Mouse (Mus musculus) urinary bladder, adult 2 months (tissue): ENCODE data around the gene Shank3. TPM values are rescaled to one million over a fixed set of nuclear protein-coding genes. Genes with fewer than 3 reads are reported as not detected.

Experiments
- DNase-seq: peaks from one replicate; pipeline ENCODE4 v3.0.0; 2022; ENCODE audit warnings: low spot score
- polyA plus RNA-seq: library from polyadenylated mRNA; depleted of rRNA; stranded (reverse); fragments of >200 nt; gene quantifications from 2 replicates; pipeline ENCODE4 v1.2.3, GENCODE M21; 2012; rRNA removed

The Shank3 gene
- 7.1 and 8.8 TPM in 2 replicates for polyA plus RNA-seq

DNA sequence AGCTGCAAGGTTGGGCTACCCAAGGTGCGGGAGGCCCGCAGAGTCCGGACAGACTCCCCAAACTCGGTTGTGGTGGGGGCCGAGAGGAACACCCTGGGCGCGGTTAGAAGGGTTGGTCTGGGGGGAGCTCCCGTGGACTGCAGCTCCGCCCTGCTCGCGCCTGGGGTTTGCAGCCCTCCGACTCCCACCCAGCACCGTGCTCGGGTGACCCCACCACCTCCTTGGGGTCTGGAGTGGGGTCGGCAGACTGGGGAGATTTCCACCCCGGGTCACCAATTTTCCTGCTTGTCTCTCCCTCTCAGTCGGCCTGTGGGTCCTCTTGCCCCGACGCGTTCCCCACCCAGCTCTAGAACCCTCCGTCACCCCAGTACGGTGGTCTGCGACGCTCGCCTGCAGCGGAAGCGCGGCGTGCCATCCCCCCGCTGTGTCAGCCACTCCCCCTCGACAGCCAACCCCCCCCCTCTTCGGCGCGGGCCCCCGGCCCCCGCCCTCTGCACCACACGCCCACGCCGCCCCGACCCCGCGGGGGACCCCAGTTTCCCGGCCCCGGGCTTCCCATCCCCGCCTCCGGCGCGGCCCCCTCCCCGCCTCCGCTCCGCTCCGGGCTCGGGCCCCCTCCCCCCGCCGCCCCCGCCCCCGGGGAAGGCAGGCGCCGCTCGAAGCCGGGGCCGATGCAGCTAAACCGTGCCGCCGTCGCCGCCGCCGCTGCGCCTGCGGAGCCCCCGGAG, at the start of gene Shank3:
Gene Shank3 (plus strand): TSS at position 663 of the 728 bp plus-strand sequence.
- no peak for DNase-seq

DNA sequence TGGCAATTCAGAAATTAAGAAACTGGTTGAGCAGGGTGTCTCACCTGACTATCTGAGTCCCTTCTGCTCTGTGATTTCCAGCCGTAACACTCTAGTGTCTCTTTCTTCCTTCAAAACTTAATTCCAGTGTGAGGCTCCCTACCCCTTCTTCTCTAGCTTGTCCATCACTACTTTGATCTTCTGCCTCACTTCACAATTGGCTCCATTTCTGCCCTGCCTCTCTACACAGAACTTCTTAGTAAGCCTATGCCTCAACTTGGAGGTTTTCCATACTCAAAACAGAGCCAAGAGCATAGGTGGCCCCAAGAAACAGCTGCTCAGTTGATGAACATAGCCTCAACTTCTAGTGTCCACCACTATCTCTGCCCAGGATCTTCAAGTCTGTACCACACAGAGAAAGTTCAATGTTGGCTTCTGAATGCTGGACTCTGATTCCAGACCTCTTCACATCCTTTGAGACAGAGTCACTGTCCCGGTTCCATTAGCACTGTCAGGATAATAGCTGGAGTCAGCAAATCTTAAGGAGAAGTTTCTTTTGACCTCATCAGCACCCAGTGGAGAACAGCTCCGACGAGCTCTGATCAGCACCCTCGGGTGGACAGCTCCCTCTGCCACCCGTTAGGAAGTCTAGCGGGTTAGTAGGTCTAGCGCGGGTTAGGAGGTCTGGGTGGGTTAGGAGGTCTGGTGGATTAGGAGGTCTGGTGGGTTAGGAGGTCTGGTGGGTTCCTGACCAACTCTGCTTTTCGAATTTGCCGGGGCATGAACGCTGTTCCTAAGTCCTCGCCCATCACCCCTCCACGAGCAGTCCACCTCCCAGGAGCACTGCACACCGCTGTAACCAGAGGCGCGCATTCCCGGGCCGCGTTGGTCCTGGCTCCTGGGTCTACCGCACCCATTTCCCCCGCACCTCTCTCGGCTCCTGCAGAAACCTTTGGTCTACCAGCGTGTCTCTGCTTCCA, 46.2 kb upstream of the Shank3 start:
- no peak for DNase-seq

DNA sequence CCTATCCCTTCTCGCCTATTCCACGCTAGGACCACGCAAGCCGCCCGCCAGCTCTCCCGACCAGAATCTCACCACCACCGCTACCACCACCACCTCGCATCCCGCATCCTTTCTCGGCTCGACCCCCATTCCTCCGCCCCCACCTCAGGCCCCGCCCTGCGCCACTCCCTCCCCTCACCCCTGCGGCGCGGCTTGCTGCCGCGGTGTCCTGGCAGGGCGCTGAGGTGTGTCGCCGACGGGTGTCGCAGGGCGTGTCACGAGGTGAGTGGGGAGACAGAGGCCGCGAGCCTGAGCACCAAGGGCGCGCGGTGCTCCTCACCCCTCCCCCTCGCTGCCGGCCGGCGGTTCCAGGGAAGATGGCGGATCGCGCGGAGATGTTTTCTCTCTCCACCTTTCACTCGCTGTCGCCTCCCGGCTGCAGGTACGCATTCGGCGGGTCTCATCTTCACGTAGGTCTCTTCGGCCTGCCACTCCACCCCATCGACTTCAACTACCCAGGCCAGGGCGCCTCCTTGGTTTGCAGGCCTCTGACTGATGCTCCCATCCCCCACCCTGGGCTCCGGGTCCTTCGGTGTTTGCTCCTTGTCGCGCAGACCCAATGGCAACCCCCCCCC, 45.5 kb upstream of the Shank3 start, which contains the start of gene Mapk8ip2:
Gene Mapk8ip2 (plus strand): TSS at position 49 of the 614 bp plus-strand sequence.
- no peak for DNase-seq

DNA sequence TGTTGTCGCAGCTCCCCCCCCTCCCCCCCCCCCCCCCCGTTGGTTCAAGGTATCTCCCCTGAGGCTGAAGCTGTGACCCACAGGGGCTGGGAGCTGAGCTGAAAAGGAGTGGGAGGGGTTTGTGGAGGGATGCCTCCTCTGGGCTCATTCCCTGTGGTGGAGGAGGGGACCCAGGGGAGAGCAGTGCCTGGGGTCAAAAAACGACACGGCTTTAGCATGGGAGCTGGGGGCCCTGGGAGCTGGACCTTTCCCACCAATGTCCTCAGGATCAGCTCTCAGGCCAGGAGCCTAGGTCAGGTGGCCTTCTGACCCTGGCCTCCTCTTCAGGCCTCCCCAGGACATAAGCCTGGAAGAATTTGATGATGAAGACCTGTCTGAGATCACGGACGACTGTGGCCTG, 44.6 kb upstream of the Shank3 start:
- DNase-seq = no peak

DNA sequence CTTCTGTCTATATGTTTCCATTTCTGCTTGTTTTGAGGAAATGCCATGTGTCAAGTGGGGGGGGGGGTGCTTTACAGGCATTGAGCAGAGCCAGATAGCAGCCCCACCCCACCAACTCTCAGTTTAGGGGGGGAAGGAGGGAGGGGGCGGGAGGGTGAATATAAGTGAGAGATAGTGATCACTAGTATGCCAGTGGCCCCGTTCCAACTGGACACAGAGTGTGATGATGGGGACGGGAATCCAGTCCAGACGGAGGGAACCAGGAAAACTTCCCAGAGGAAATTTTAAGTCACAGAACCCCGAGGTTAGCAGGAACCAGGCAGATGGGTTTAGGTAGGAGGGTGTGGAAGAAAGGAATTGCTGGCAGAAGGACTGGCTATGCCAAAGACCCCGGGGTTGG, 43.8 kb upstream of the Shank3 start:
- DNase-seq = no peak

DNA sequence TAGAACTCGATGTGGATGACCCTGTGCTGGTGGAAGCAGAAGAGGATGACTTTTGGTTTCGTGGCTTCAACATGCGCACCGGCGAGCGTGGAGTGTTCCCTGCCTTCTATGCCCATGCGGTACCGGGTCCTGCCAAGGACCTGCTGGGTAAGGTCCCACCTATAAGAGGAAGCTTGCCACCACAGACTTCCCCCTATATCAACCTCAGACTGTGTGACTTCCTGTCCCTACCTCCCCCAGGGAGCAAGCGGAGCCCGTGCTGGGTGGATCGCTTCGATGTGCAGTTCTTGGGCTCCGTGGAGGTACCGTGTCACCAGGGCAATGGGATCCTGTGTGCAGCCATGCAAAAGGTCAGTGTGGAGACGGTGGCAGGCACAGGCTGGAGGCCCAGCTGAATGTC, 40.5 kb upstream of the Shank3 start:
- no peak for DNase-seq

DNA sequence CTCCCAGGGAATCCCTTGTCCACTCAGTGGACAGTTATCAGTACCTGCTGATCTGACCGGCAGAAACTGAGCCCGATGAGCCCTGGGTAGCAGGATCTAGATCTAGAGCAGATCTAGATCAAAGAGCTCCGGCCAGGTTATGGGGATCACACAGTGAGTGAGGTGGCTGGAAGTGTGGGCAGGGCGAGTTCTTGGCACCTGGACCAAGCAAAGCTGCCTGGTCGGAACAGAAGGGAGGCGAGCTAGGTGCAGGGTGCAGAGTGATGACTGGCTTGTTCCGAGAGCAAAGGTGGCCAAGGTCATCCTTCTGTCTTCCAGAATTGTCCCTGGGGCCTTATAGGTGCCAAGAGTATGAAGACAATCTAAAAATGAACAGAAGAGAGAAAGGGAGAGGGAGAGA, 39.6 kb upstream of the Shank3 start:
- DNase-seq = no peak

DNA sequence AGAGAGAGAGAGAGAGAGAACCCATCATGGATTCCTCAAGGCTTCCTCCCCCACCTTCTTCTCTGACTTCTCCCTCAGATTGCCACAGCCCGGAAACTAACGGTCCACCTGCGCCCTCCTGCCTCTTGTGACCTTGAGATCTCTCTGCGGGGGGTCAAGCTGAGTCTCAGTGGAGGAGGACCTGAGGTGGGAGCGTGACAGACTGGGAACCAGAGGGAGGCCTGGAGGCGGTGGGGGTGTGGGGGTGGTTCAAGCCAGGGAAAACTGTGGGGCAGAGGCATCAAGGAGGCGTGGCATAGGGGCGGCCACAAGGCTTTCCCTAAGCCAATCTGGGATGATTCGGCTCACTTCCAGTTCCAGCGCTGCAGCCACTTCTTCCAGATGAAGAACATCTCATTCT, 39.1 kb upstream of the Shank3 start:
- DNase-seq = no peak

DNA sequence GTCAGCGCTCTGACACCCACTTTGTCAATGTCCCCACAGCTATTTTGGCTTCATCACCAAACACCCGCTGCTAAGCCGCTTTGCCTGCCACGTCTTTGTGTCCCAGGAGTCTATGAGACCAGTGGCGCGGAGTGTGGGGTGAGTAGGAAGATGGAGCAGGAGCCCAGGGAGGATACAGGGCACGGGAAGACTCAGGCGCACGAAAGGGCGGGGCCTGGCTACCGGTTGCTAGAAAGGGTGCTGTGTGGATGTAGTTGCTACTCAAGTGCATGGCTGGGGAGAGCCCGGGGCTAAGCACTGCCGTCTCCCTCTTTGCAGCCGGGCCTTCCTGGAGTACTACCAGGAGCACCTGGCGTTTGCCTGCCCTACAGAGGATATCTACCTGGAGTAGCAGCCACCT, 38.1 kb upstream of the Shank3 start:
- DNase-seq = no peak

DNA sequence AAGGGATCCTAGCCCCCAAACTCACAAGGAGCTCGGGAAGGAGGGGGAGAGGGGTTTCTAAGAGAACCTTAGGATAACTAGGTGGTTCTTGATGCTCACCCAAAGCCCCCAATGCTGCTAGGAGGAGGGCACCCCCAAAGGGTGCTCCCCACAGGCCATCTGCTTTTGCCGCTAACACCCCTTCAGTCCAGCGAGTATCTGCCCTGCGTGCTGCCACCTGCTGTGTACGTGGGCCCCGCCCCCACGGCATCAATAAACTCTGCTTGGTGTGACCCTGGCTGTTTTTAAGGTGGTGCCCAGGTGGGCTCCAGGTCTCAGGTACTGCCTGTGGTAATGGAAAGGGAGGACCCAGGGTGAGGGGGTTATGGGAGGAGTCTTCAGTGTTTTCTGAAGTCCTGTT, 37.2 kb upstream of the Shank3 start:
- no peak for DNase-seq

DNA sequence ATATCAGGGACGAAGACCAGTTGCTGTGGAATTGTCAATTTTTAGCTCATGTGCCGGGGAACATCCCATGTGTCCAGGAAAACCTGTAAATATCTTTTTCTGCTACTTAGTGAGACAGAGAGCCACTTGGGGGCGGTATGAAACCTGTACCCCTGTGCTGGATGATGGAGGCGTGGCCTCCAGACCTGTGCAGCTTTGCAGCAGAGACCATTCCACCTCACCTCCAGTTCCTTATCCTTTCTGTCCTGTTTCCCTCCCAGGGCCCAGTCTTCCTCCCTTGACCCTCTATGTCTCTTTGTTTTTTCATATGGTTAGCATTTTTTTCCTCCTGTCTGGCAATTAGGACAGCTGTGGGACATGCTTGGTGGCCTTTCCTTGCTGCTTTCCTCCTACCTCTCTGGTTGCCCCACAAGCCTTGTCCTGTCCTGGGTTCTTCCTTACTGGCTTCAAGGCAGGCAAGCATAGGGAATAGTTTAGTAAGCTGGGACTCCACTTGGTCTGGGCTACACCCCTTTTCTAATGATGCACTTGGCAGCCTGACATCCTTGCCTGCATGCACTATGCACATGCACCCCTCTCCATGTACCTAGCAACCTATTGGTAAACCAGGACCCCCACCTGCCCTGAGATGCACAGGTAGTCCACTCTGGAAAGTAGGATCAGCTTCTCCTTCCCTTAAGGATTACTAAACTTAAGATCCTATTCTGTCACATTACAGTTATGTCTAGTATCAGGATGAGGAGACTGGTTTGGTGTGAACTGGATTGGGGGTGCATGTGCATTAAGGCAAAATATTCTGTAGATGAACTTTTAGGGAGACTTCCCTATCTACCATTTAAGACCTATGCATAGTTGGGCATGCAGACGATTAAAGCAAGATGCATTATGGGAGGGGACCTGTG, 35.8 kb upstream of the Shank3 start:
- DNase-seq = no peak

DNA sequence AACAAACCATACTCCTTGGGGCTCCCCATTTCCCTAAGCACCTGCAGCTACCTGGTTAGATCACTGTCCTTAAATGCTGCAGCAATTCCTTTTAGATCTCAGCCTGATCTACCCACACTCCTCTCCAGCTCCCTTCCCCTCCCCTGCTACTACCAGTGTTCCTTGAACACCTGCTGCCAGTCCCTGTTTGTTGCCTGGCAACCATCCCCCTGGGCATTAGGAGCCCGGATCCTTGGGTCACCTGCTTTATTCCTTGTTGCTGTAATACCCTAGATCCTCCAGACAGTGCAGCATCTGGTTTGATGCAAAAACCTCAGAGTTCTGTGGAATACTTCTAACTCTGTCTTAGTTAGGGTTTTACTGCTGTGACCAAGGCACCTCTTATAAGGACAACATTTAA, 34.4 kb upstream of the Shank3 start:
- no peak for DNase-seq

DNA sequence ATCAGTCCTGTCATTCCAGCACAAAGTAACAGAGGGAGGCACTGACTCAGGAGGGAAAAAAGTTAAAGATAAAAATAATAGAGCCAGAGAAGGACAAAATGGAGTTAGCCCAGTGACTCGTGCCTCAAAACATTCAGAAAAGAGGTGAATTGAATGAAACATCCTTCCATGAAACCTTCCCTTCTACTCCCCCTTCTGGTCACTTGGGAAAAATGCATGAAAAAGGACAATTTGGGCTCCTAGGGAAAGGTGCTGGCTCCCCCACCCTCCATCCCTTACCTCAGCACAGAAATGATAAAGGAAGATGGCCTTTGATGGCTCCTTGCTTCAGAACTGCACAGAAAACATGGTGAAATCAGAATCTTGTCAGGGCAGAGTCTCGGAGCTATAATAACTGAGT, 30.8 kb upstream of the Shank3 start:
- DNase-seq = no peak

DNA sequence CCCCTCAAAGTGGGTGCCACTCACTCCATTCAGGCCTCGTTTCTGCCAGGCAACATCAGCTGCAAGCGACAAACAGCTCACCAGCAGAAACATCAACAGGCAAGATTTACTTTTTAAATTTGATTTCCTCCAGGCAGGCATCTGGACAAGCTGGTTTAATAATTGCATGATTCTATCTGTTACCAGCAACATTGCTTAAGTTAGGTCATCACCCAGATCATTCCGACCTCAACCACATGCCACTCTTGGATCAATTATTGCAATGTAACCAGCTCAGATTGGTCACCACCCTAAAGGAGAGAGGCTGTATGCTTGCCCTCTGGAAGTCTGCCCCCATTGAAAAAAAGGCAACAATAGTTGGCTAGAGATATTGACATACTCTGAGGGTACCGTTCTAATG, 27.9 kb upstream of the Shank3 start:
- DNase-seq = no peak

DNA sequence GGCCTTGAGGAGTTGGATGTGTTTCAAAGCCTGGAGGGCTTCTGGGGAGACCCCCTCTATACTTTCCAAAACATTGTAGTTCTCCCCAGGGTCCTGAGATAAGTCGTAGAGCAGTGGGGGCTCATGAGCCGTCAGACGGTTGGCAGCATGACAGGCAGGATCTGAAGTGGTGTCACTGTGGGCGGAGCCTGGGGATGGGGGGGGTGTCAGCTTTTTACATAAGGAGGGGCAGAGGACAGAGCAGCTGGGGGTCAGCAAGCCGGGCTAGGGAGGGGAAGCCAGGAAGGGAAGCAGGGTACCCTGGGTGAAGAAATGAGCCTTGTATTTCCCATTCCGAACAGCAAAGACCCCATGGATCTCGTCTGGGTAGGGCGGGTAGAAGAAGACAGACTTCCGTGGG, 26.1 kb upstream of the Shank3 start:
- no peak for DNase-seq

DNA sequence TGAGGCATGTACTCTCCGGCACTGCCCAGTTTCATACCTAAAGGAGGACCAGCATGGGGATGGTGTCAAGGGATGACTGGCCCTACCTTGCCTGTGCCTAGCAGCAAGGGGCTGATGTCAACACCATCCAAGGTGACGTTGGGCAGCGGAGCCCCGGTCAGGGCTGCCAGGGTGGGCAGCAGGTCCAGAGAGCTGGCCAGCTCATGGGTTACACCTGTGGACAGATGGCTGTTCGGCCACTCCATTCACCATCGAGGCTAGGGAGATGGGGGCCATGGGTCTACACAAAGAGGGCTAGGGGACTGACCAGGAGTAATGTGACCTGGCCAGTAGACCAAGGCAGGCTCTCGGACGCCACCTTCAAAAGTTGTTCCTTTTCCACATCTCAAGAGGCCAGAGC, 25.5 kb upstream of the Shank3 start:
- DNase-seq = no peak

DNA sequence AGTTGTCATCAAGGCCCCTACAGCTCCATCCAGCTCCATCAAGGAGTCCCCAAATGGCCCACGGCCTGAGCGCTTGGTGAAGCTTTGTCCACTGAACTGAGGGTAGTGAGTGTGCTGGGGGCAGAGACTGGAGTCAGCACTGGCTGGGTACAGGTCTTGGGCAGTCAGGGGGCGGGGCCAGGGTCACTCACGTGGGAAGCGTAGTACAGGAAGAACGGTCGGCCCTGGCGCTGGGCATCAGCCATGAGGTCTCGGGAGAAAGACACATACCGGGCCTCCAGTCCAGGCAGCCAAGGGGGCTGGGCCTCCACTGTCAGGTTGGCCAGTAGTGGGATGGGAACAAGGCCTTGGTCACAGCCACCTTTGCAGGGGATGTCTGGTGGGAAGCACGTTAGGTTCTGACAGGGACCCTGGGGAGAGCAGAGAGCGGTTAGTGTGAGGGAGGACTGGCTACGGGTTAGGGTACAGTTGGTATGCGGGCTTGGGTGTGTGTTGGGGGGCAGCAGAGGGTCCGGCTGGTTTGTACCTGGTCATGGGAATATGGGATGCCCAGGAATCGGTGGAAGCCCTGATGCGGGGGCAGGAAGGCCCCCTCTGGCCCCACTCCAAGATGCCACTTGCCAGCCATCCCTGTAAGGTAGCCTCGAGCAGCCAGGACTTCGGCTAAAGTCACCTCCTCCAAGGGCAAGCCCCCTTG, 24.7 kb upstream of the Shank3 start:
- no peak for DNase-seq

DNA sequence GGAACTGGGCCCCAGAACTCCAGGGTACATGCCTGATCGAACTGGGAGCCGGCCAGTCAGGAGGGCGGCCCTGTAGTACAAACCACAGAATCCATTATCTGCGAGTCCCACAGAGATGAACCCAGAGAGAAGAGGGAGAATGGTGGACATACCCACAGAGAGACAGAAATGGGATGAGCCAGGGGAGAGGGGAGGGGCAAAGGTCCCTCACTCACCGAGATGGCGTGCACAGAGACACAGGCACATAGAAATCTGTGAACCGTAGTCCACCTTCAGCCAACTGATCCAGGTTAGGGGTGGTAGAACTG, 24.2 kb upstream of the Shank3 start:
- DNase-seq = no peak

DNA sequence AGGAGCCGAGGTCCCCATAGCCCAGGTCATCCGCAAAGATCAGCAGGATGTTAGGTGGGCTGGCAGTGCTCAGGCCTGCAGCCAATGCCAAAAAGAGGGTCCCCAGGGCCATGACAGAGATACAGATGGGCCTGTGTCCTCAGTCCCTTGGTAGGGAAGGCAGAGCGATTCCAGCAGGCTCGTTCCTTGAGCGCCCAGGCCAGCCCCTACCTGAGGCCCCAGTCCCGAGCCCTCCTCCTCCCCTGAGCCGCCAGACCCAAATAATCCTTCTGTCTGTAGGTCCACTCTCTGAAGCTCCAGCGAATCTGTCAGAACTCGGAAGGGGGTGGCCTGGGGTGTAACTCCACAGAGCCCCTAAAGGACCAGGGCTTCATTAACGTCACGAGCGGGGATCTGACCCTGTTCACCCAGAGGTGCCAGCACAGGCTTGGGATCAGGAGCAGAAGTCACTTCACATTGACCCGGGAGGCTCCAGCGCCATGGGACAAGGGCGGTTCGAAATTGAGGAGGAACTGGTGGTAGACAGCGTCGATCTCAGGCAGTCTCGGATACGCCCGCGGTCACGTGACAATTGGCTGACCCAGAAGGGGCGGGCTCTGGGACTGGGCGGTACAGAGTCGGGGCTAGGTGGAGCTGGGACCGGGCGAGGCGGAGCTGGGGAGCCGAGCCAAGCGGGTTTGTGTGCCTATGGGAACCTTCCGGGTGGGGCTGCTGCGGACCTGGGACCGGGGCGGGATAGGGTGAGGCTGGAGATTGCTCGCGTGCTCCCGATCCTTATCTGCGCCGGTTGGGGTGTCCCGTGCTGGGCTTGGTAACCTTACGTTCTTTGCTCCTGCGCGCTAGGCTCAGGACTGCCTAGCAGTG, 23.6 kb upstream of the Shank3 start:
- DNase-seq = peak; percentile 82

DNA sequence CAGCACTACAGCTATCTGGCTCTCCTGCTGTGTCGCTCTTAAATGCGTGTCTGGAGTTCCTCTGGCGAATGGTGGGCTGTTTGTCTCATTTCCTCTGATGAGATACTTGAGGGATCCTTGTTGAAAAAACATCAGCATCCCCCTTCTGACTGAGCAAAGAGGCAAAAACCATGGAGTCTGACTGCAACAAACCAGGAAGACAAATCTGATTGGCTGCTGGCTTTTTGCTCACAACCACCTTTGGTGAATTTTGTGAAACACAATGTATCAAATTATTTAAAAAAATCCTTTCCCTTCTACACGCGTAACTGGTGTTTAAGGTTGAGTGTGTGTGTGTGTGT, 23.0 kb upstream of the Shank3 start:
- no peak for DNase-seq
